Comparison of ENCODE assay signal across 8 mouse cellular contexts in the genomic region with DNA sequence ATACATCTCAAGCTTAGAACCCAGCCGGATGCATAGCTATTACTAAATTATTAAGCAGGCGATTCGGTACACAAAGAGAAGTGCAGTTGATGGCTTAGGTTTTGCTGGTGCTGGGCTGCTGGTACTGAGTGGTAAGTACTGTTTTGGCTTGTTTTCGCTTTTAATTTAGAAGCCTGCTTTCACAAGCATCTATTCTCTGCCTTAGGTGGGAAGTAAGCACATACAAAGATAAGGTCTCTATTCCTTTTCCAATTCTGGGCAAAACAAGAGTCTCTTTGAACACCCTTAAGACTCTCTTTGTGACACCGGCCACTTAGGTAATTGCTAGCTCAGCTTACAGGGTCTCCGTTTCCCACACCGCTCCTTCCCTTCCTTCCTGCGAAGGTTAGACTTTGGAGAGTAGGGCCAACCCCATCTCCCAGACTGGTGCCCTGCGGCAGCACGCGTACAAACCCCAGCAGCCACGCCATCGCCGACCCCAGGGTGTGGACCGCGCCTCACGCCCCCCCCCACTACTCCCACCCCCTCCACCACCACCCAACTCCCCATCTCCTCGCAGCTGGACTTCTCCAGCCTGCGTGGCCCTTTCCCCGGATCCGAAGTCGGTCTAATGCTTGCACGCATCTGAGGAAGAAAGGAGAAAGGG. TPM values are rescaled to one million over a fixed set of nuclear protein-coding genes. Genes with fewer than 3 reads are reported as not detected.
A peak's percentile ranks its signal among the peaks of the same experiment; 100 is the strongest.
DNase-seq lines count a peak whose midpoint lies in the region; ATAC-seq and TF ChIP-seq lines count a peak whose summit lies in the region.

No protein-coding gene starts in this region.

- 0 out of 2 replicates have a peak, but pooled peaks cover 5% of the 10 kb centered on the region for H3K79me2 ChIP-seq in liver, adult 2 months (ENCODE audit: control insufficient read depth, insufficient read depth, low read length)

- H3K4me2 ChIP-seq in intestine, embryonic 14.5 days (ENCODE audit: low read length) = peak overlapping the region; percentile 84
- H3K4me2 ChIP-seq in neural tube, embryonic 13.5 days = peak overlapping the region; percentile 89

- H3K4me1 ChIP-seq in liver, adult 2 months (ENCODE audit: control insufficient read depth, insufficient read depth, low read length) = peaks cover 14% of the 10 kb centered on the region
- peaks cover 19% of the 10 kb centered on the region for H3K4me1 ChIP-seq in intestine, embryonic 14.5 days (replicated peaks; ENCODE audit: control insufficient read depth, insufficient read depth, low read length)
- peaks cover 44% of the 10 kb centered on the region for H3K4me1 ChIP-seq in neural tube, embryonic 13.5 days (replicated peaks)

- H3K9ac ChIP-seq in liver, adult 2 months (ENCODE audit: low read depth, low read length) = peak overlapping the region; percentile 77
- H3K9ac ChIP-seq in intestine, embryonic 14.5 days (ENCODE audit: low read length) = peak overlapping the region; percentile 66
- H3K9ac ChIP-seq in neural tube, embryonic 13.5 days = peak overlapping the region; percentile 82

- H3K9me3 ChIP-seq in intestine, embryonic 14.5 days (ENCODE audit: control insufficient read depth, low read length) = no peaks in the 10 kb centered on the region
- H3K9me3 ChIP-seq in neural tube, embryonic 13.5 days = peaks cover 4% of the 10 kb centered on the region; the same call in 1 of the 2 replicates

- DNase-seq in liver, adult 2 months (ENCODE audit: extremely low read depth, low read depth, low spot score) = no peak
- no peak for DNase-seq in liver
- peak; percentile 49 for DNase-seq in embryo, embryonic 11 days
- peak; percentile 60 for DNase-seq in intestine, embryonic 14.5 days (ENCODE audit: low spot score)
- no peak for DNase-seq in ovary, postnatal 10 days (ENCODE audit: low spot score)
- no peak for DNase-seq in ovary, postnatal 36 days (ENCODE audit: low spot score)

- 11% methylated on average over 23 of the region's 23 CpGs for WGBS in liver, adult 2 months
- WGBS in intestine, embryonic 14.5 days = 3% methylated on average over 23 of the region's 23 CpGs
- WGBS in neural tube, embryonic 13.5 days = 3% methylated on average over 23 of the region's 23 CpGs

- H3K36me3 ChIP-seq in liver, adult 2 months (ENCODE audit: control insufficient read depth, insufficient read depth, low read length) = no peaks in the 10 kb centered on the region
- no peaks in the 10 kb centered on the region for H3K36me3 ChIP-seq in intestine, embryonic 14.5 days (ENCODE audit: control insufficient read depth, insufficient read depth, low read length)
- H3K36me3 ChIP-seq in neural tube, embryonic 13.5 days = no peaks in the 10 kb centered on the region

- H3K27ac ChIP-seq in liver, adult 2 months (replicated peaks; ENCODE audit: insufficient read depth, low read depth, low read length) = peak overlapping the region; percentile 87; the same call in 1 of the 2 replicates
- H3K27ac ChIP-seq in intestine, embryonic 14.5 days (ENCODE audit: low read depth) = peak overlapping the region; percentile 80
- peak overlapping the region; percentile 78 for H3K27ac ChIP-seq in neural tube, embryonic 13.5 days (replicated peaks)

- peak; percentile 48 for ATAC-seq in intestine, embryonic 14.5 days (replicated peaks; ENCODE audit: low FRiP score, low TSS enrichment, low read depth)
- peak; percentile 52 for ATAC-seq in neural tube, embryonic 13.5 days (ENCODE audit: low read depth)
- no peak for ATAC-seq in inflammation-experienced regulatory T-cells, adult 6 months

- TF ChIP-seq POLR2A in liver, adult 2 months (IDR thresholded peaks at IDR 0.05; ENCODE audit: extremely low read depth, insufficient read depth, low read length) = no peak

- peak overlapping the region; percentile 77 for H3K4me3 ChIP-seq in liver, adult 2 months (ENCODE audit: insufficient read depth, low read depth, low read length)
- peak overlapping the region; percentile 75 for H3K4me3 ChIP-seq in intestine, embryonic 14.5 days (ENCODE audit: low read depth, low read length)
- peak overlapping the region; percentile 75 for H3K4me3 ChIP-seq in neural tube, embryonic 13.5 days

- no peak for TF ChIP-seq CTCF in liver, adult 2 months (IDR thresholded peaks at IDR 0.05; ENCODE audit: low read depth, low read length)

- H3K27me3 ChIP-seq in liver, adult 2 months (ENCODE audit: control insufficient read depth, insufficient read depth, low read length) = no peaks in the 10 kb centered on the region
- no peaks in the 10 kb centered on the region for H3K27me3 ChIP-seq in intestine, embryonic 14.5 days (replicated peaks; ENCODE audit: control insufficient read depth, insufficient read depth, low read length)
- H3K27me3 ChIP-seq in neural tube, embryonic 13.5 days = no peaks in the 10 kb centered on the region

RNA-seq across cellular contexts. Expression of gene Rin2, which starts 0.4 kb away (rescaled TPM):
- 10.9 and 12.0 TPM in 2 replicates for total RNA-seq in liver, adult 2 months (2014; rRNA removed)
- 3.3 and 3.4 TPM in 2 replicates for polyA plus RNA-seq in liver, adult 2 months (2012; rRNA removed)
- polyA plus RNA-seq in intestine, embryonic 14.5 days (2014; fragmentation: Nextera tagmentation; extraction: Ambion mirVana) = 25.0 and 31.1 TPM in 2 replicates
- 17.2 and 18.2 TPM in 2 replicates for polyA plus RNA-seq in neural tube, embryonic 13.5 days (2015; fragmentation: Nextera tagmentation; extraction: Ambion mirVana)
- 1 to 10 TPM; 2.0 to 2.3 (median 2.1) TPM for polyA plus RNA-seq in inflammation-experienced regulatory T-cells, adult 6 months (2017; shearing (Covaris generic))

Comparison
In these comparisons a context has a peak if more than half of its experiments do, and no peak if none do; other contexts are left out.
1. DNase-seq: peak in embryo, embryonic 11 days (single experiment) and intestine, embryonic 14.5 days (single experiment); none in liver, adult 2 months (single experiment), liver (single experiment), ovary, postnatal 10 days (single experiment) and ovary, postnatal 36 days (single experiment).
2. Peak in every context shown above with its lines, with median percentiles within 50 percentile points of each other: H3K27ac ChIP-seq, H3K4me3 ChIP-seq and H3K9ac ChIP-seq.